Mouse (Mus musculus) liver, adult 2 months (tissue): Measurements from ENCODE around the gene Slc22a8. TPM values are rescaled to one million over a fixed set of nuclear protein-coding genes. Genes with fewer than 3 reads are reported as not detected.

ENCODE experiments used
- DNase-seq: peaks from one replicate; pipeline ENCODE4 v3.0.0-alpha.2; 2011; ENCODE audit warnings: low read depth, low spot score; ENCODE audit errors: extremely low read depth
- H3K27ac ChIP-seq: fragments of 200-500 bp; replicated peaks from 2 replicates; pipeline ENCODE4 v1.5.1; 2012; ENCODE audit warnings: low read depth, mild to moderate bottlenecking, control low read depth, inconsistent platforms, low read length; ENCODE audit not compliant: insufficient read depth
- H3K27me3 ChIP-seq: fragments of 200-500 bp; 2 replicates; pipeline ENCODE4 v1.6.1; 2012; ENCODE audit warnings: mild to moderate bottlenecking, moderate library complexity, low read length, inconsistent platforms; ENCODE audit not compliant: control insufficient read depth, insufficient read depth
- H3K36me3 ChIP-seq: fragments of 200-500 bp; 2 replicates; pipeline ENCODE4 v1.6.1; 2012; ENCODE audit warnings: low read length, inconsistent platforms; ENCODE audit not compliant: control insufficient read depth, insufficient read depth
- H3K4me1 ChIP-seq: fragments of 200-500 bp; 2 replicates; pipeline ENCODE4 v1.6.1; 2011; ENCODE audit warnings: low read length; ENCODE audit not compliant: control insufficient read depth, insufficient read depth
- H3K4me3 ChIP-seq: fragments of 200-500 bp; 2 replicates; pipeline ENCODE4 v1.5.1; 2011; ENCODE audit warnings: low read depth, mild to moderate bottlenecking, control low read depth, low read length, moderate library complexity; ENCODE audit not compliant: insufficient read depth
- H3K79me2 ChIP-seq: fragments of 200-500 bp; 2 replicates; pipeline ENCODE4 v1.6.1; 2012; ENCODE audit warnings: inconsistent platforms, mild to moderate bottlenecking, low read length, moderate library complexity; ENCODE audit not compliant: control insufficient read depth, insufficient read depth
- H3K9ac ChIP-seq: fragments of 200-500 bp; 2 replicates; pipeline ENCODE4 v1.6.1; 2012; ENCODE audit warnings: low read depth, mild to moderate bottlenecking, control low read depth, inconsistent platforms, low read length
- CTCF ChIP-seq: fragments of 200-500 bp; IDR thresholded peaks from 2 replicates; pipeline ENCODE4 v1.5.1; 2011; ENCODE audit warnings: low read depth, low read length, control low read depth
- POLR2A ChIP-seq: fragments of 200-500 bp; IDR thresholded peaks from 2 replicates; pipeline ENCODE4 v1.6.1; 2011; ENCODE audit warnings: low read length, control low read depth; ENCODE audit not compliant: insufficient read depth; ENCODE audit errors: extremely low read depth
- WGBS: fragments of 180-500 bp; shearing (Covaris S2); methylation state at CpG from one replicate; pipeline ENCODE4 v1.1.7; 2018; 5-methylcytosine and 5-hydroxymethylcytosine counted together
- polyA plus RNA-seq: library from polyadenylated mRNA; depleted of rRNA; stranded (reverse); fragments of >200 nt; gene quantifications from 2 replicates; pipeline ENCODE4 v1.2.3, GENCODE M21; 2012; rRNA removed
- total RNA-seq: library from RNA; depleted of rRNA; stranded (reverse); fragments of >200 nt; gene quantifications from 2 replicates; pipeline ENCODE4 v1.2.3, GENCODE M21; 2014; rRNA removed

Gene Slc22a8
- total RNA-seq (not detected in 2 replicates), polyA plus RNA-seq (0.02 TPM in 1 of 2 replicates, not detected in the other)

GRCm38 (mm10) chr19:8590954-8591353 lies at the start of gene Slc22a8:
Slc22a8 (plus strand) TSS chr19:8591254.
- H3K9ac ChIP-seq = no peak within 1 kb of the TSS
- H3K27ac ChIP-seq = no peak within 1 kb of the TSS
- H3K4me3 ChIP-seq = no peak within 1 kb of the TSS
- H3K4me1 ChIP-seq = no peaks in the 10 kb centered on the region
- H3K36me3 ChIP-seq = no peaks in the 10 kb centered on the region
- WGBS = 92% methylated on average over 8 of the region's 8 CpGs
- no peak for DNase-seq
- TF ChIP-seq CTCF (no peak), POLR2A (no peak)
- no peaks in the 10 kb centered on the region for H3K79me2 ChIP-seq
- no peaks in the 10 kb centered on the region for H3K27me3 ChIP-seq

- 77% methylated on average over 2 of the region's 2 CpGs for WGBS
- DNase-seq = no peak
- Histone ChIP-seq H3K27ac (no peak overlapping the region), H3K79me2 (no peaks in the 10 kb centered on the region), H3K4me1 (no peaks in the 10 kb centered on the region), H3K4me3 (no peak overlapping the region), H3K9ac (no peak overlapping the region), H3K27me3 (no peaks in the 10 kb centered on the region), H3K36me3 (no peaks in the 10 kb centered on the region)
- no peak for TF ChIP-seq POLR2A
- no peak for TF ChIP-seq CTCF
Observed at GRCm38 (mm10) chr19:8558897-8559296, 32.2 kb upstream of the Slc22a8 start.

- 77% methylated on average over 2 of the region's 2 CpGs for WGBS
- H3K4me1 ChIP-seq = no peaks in the 10 kb centered on the region
- H3K9ac ChIP-seq = no peak overlapping the region
- H3K79me2 ChIP-seq = no peaks in the 10 kb centered on the region
- H3K36me3 ChIP-seq = no peaks in the 10 kb centered on the region
- no peak overlapping the region for H3K4me3 ChIP-seq
- no peak overlapping the region for H3K27ac ChIP-seq
- TF ChIP-seq CTCF (no peak), POLR2A (no peak)
- no peaks in the 10 kb centered on the region for H3K27me3 ChIP-seq
- no peak for DNase-seq
Observed at GRCm38 (mm10) chr19:8564021-8564420, 27.0 kb upstream of the Slc22a8 start.

- WGBS = 84% methylated on average over 3 of the region's 3 CpGs
- no peak for DNase-seq
Observed at GRCm38 (mm10) chr19:8564469-8564868, 26.6 kb upstream of the Slc22a8 start.

DNA sequence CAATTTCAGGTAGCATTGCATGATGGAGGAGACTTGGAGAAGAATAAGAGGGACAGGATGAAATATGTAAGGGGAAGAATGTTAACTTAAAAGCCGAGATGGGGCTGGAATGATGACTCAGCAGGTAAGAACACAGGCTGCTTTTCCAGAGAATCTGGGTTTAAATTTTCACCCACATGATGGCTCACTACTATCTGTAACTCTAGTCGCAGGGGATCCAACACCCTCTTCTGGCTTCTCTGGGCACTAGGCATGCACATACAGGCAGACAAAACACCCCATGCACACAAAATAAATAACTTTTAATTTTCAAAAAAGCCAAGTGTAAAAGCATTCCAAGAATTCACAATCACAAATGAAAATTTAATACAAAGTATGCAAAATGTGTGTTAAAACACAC lies 25.8 kb upstream of the Slc22a8 start:
- TF ChIP-seq CTCF (no peak), POLR2A (no peak)
- no peak for DNase-seq
- Histone ChIP-seq H3K27me3 (no peaks in the 10 kb centered on the region), H3K27ac (no peak overlapping the region), H3K36me3 (no peaks in the 10 kb centered on the region), H3K4me3 (no peak overlapping the region), H3K4me1 (peaks cover 7% of the 10 kb centered on the region; the same call in 1 of the 2 replicates), H3K79me2 (no peaks in the 10 kb centered on the region), H3K9ac (no peak overlapping the region)
- WGBS = 55% methylated on average over 2 of the region's 2 CpGs

More at GRCm38 (mm10) chr19:8564469-8564868, 26.6 kb upstream of the Slc22a8 start:
- no peak for TF ChIP-seq POLR2A
- TF ChIP-seq CTCF = no peak
- peaks cover 2% of the 10 kb centered on the region; the same call in 1 of the 2 replicates for H3K4me1 ChIP-seq
- H3K36me3 ChIP-seq = no peaks in the 10 kb centered on the region
- no peak overlapping the region for H3K9ac ChIP-seq
- no peaks in the 10 kb centered on the region for H3K27me3 ChIP-seq
- H3K4me3 ChIP-seq = no peak overlapping the region
- no peak overlapping the region for H3K27ac ChIP-seq
- H3K79me2 ChIP-seq = no peaks in the 10 kb centered on the region

- H3K4me3 ChIP-seq = no peak overlapping the region
- H3K79me2 ChIP-seq = no peaks in the 10 kb centered on the region
- peaks cover 12% of the 10 kb centered on the region for H3K4me1 ChIP-seq
- no peak overlapping the region for H3K9ac ChIP-seq
- no peaks in the 10 kb centered on the region for H3K27me3 ChIP-seq
- H3K36me3 ChIP-seq = no peaks in the 10 kb centered on the region
- 61% methylated on average over 4 of the region's 4 CpGs for WGBS
- no peak for TF ChIP-seq POLR2A
- TF ChIP-seq CTCF = no peak
- no peak overlapping the region for H3K27ac ChIP-seq
- DNase-seq = no peak
Observed at GRCm38 (mm10) chr19:8565985-8566384, 25.1 kb upstream of the Slc22a8 start.
